Mouse (Mus musculus): ENCODE data around the gene Ubac2. TPM values are rescaled to one million over a fixed set of nuclear protein-coding genes. Genes with fewer than 3 reads are reported as not detected.
A peak's percentile ranks its signal among the peaks of the same experiment; 100 is the strongest.

Ubac2 gene
- polyA plus RNA-seq, 1 experiment from 2014 or later = 22.6 TPM

DNA sequence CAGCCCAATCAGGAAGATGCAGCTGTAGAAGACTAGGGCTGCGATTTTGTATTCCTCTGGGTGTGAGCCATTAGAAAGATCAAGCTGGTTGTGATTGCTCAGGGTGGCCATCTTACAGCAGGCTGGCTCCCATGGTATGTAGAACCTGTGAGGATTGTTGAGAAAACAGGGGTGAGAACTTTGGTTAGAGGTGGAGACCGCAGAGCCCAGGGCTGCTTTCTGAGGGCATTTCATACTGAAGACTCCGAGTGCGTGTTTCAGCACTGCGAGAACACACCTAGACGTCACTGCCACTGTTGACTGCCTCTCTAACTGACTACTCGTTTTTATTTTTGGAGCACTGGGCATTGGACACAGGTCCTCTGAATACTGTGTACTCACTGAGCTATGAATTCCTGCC lies 34.1 kb downstream of the Ubac2 start:
- WGBS (ENCODE audit: insufficient replicate concordance) = 80% methylated on average over 7 of the region's 7 CpGs
- no peaks in the 10 kb centered on the region for H3K27me3 ChIP-seq
- no peaks in the 10 kb centered on the region for H3K9me3 ChIP-seq (replicated peaks)

DNA sequence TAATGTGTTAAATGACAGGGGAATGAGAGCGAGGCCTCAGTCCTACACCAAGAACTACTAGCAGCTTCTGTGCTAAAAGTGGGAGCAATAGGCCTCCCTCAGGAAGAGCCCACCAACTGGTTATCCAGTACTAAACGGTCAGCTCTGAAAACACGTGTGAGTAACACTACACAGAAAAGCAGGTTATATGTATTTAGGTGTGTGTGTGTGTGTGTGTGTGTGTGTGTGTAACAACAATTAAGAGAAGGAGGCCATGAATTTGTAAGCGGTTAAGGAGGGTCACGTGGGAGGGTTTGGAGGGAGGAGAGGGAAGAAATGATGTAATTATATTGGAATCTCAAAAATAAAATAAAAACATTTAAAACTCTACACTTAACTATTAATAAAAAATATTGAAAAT lies 36.7 kb downstream of the Ubac2 start:
- WGBS (ENCODE audit: insufficient replicate concordance) = 75% methylated on average over 5 of the region's 5 CpGs
- Histone ChIP-seq H3K4me2 (no peak overlapping the region), H3K4me1 (replicated peaks) (0 out of 2 replicates have a peak, but pooled peaks cover 1% of the 10 kb centered on the region), H3K27ac (no peak overlapping the region), H3K27me3 (no peaks in the 10 kb centered on the region), H3K36me3 (peaks cover 26% of the 10 kb centered on the region), H3K9me3 (replicated peaks) (no peaks in the 10 kb centered on the region), H3K4me3 (replicated peaks) (no peak overlapping the region), H3K9ac (no peak overlapping the region)
- no peak for ATAC-seq (ENCODE audit: low read depth)
- no peak for DNase-seq

More for the DNA sequence above, 34.1 kb downstream of the Ubac2 start:
- no peaks in the 10 kb centered on the region for H3K4me1 ChIP-seq (replicated peaks)
- peaks cover 37% of the 10 kb centered on the region for H3K36me3 ChIP-seq
- H3K27ac ChIP-seq = no peak overlapping the region
- no peak overlapping the region for H3K9ac ChIP-seq
- no peak overlapping the region for H3K4me3 ChIP-seq (replicated peaks)
- ATAC-seq (ENCODE audit: low read depth) (no peak), DNase-seq (no peak)
- no peak overlapping the region for H3K4me2 ChIP-seq

DNA sequence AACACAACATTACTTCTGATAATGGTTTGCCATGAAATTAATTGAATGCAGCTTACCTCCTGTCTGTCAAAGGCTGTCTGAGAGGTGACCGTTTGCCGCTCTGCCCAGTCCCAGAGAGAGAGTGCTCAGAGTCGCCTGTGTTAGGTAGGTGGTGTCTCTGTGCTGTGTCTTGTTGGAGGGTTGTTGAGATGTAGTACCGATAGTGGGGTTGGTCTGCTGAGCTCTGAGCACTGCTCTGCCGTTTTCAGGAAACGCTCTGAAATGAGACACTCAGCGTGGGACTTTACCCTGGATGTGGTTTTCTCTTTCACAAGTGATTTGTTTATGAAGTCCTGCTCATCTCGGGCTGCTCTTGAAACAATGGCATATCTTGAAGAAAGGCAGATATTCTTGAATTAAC lies 37.2 kb downstream of the Ubac2 start, which contains the start of gene Gpr18:
Gene Gpr18 (minus strand): TSS at position 161 of the 400 bp plus-strand sequence.
- no peak within 1 kb of the TSS for H3K4me2 ChIP-seq
- 45% methylated on average over 8 of the region's 8 CpGs for WGBS (ENCODE audit: insufficient replicate concordance)

DNA sequence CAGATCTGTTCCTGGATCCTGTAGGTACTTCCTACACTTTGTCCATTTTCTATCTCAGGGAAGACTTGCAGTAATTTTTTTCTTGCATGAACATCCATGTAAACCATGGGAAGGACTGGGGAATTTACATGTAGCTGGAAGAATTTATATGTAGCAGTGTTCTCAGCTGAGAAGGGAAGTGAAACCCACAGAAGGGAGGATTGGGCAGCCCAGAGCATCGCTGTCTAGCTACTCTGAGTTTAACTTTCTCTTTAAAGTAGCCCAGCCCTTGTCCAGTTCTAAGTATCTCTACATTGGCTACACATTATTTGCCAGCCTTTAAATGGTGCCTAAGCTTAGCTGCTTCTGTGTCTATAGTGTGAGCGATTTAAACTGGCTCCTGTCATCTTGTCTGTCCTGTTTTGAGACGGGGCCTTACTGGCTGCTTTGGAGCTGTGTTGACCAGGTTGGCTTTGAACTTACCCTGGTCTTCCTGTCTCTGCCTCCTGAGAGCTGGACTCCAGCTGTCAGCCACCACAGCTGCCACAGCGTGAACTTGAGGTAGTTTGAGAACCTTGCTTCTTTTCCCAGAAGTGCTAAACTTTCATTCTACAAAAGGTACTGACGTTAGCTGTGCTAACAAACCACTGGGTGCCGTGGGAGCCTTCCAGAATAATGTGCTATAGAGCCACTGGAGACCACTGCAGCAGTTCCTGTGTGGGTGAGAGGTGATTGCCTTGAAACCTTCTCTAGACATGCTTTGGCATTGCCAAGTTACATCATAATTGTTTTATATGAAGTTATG lies 38.1 kb downstream of the Ubac2 start:
- H3K27ac ChIP-seq = no peak overlapping the region
- peaks cover 22% of the 10 kb centered on the region for H3K36me3 ChIP-seq
- H3K4me3 ChIP-seq (replicated peaks) = no peak overlapping the region
- H3K27me3 ChIP-seq = no peaks in the 10 kb centered on the region
- 0 out of 2 replicates have a peak, but pooled peaks cover 9% of the 10 kb centered on the region for H3K4me1 ChIP-seq (replicated peaks)
- H3K9ac ChIP-seq = no peak overlapping the region
- WGBS (ENCODE audit: insufficient replicate concordance) = 70% methylated on average over 6 of the region's 6 CpGs
- H3K9me3 ChIP-seq (replicated peaks) = no peaks in the 10 kb centered on the region
- DNase-seq = no peak
- no peak overlapping the region for H3K4me2 ChIP-seq
- ATAC-seq (ENCODE audit: low read depth) = no peak

More for the DNA sequence above, 37.2 kb downstream of the Ubac2 start, which contains the start of gene Gpr18:
- no peak within 1 kb of the TSS for H3K9ac ChIP-seq
- no peaks in the 10 kb centered on the region for H3K9me3 ChIP-seq (replicated peaks)
- H3K4me1 ChIP-seq (replicated peaks) = 0 out of 2 replicates have a peak, but pooled peaks cover 6% of the 10 kb centered on the region
- no peaks in the 10 kb centered on the region for H3K27me3 ChIP-seq
- ATAC-seq (ENCODE audit: low read depth) = no peak
- no peak for DNase-seq
- H3K4me3 ChIP-seq (replicated peaks) = no peak within 1 kb of the TSS
- H3K27ac ChIP-seq = no peak within 1 kb of the TSS
- peaks cover 24% of the 10 kb centered on the region for H3K36me3 ChIP-seq

DNA sequence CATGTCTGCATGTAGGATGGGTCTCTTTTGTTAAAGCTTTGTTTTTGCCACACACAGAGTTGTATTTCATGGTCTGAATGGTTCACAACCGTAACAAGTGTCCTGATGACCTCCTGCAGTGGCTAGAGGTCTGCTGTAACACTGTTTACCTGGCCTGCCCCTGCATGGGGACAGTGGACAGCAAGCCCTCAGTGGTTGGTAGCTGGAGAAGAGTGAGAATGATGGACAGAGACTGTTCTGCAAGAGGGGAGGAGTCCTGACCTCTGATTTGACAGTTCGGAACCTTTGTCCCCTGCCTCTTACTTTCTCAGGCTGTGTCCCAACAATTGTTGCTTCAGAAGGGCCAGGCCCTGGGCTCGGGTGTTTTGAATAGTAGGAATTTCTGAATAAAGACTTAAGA lies 39.8 kb downstream of the Ubac2 start:
- no peak overlapping the region for H3K4me3 ChIP-seq (replicated peaks)
- peak; percentile 73 for ATAC-seq (ENCODE audit: low read depth)

DNA sequence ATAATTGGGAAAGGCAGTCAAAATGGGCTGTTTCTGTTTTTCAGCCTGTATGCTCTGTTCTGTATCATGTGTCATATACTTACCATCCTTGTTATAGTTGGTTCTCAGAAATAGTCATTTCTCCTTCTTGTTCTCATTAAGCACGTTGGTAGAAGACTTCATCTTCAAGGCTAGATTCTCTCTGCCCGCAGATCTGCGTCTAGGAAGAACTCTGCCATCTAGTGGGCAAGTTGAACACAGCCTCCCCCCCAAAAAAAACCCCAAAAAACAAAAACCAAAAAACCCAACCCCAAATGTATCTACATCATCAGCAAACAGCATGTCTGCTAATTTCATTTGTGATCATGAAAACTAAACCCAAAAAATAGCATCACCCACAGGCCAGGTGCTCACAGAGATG lies 41.3 kb downstream of the Ubac2 start:
- Histone ChIP-seq H3K27ac (no peak overlapping the region), H3K4me1 (replicated peaks) (0 out of 2 replicates have a peak, but pooled peaks cover 11% of the 10 kb centered on the region), H3K4me3 (replicated peaks) (no peak overlapping the region), H3K36me3 (peaks cover 10% of the 10 kb centered on the region), H3K27me3 (no peaks in the 10 kb centered on the region), H3K4me2 (no peak overlapping the region), H3K9ac (no peak overlapping the region), H3K9me3 (replicated peaks) (no peaks in the 10 kb centered on the region)
- DNase-seq (no peak), ATAC-seq (ENCODE audit: low read depth) (no peak)
- WGBS (ENCODE audit: insufficient replicate concordance) = 22% methylated on average over 3 of the region's 3 CpGs

More for the DNA sequence above, 39.8 kb downstream of the Ubac2 start:
- no peak overlapping the region for H3K27ac ChIP-seq
- no peak overlapping the region for H3K4me2 ChIP-seq
- WGBS (ENCODE audit: insufficient replicate concordance) = 61% methylated on average over 3 of the region's 3 CpGs
- H3K9me3 ChIP-seq (replicated peaks) = no peaks in the 10 kb centered on the region
- 0 out of 2 replicates have a peak, but pooled peaks cover 11% of the 10 kb centered on the region for H3K4me1 ChIP-seq (replicated peaks)
- H3K36me3 ChIP-seq = peaks cover 10% of the 10 kb centered on the region
- DNase-seq = no peak
- no peak overlapping the region for H3K9ac ChIP-seq
- no peaks in the 10 kb centered on the region for H3K27me3 ChIP-seq

DNA sequence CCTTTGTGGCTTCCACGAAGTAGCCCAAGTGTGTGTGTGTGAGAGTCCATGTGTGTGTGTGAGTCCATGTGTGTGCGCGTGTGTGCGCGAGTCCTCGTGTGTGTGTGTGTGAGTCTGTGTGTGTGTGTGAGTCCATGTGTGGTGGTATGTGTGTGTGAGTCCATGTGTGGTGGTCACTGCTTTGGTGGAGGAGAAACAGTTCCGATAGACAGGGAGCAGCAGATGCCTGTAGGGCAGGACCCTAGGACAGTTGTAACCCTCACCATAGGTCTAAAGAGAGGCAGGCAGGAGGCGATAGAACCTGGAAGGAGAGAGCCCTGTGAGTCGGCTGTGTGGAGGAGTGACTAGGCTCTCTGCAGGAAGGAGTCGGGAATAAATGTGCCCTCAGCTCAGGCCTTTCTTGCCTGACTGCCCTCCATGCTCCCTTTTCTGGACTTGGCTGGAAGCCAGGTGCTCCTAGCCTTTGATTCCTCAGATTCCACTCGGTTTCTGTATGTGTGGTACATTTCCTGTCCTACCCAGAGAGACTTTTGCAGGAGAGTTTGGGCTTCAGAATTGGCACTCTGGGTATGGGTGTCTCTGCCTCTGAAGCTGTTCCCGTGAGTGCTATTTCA lies 42.2 kb downstream of the Ubac2 start:
- H3K9ac ChIP-seq = no peak overlapping the region
- no peak for DNase-seq

DNA sequence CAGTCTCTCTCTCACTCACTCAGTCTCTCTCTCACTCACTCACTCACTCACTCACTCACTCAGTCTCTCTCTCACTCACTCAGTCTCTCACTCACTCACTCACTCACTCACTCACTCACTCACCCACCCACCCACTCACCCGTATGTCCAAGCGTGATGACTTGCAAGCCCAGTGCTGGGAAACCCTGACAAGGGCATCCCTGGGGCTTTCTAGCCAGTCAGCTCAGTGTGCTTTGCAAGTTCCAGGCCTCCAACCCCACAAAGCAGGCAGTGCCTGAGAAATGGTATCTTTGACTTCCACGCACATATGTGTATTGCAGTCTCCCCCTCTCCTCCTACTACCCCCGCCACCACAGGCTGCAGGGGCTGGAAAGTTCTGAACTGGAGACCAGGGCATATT lies 43.6 kb downstream of the Ubac2 start:
- WGBS (ENCODE audit: insufficient replicate concordance) = 76% methylated on average over 4 of the region's 4 CpGs
- H3K36me3 ChIP-seq = peaks cover 9% of the 10 kb centered on the region

More for the DNA sequence above, 42.2 kb downstream of the Ubac2 start:
- Histone ChIP-seq H3K4me3 (replicated peaks) (no peak overlapping the region), H3K27me3 (no peaks in the 10 kb centered on the region), H3K27ac (no peak overlapping the region), H3K36me3 (peaks cover 10% of the 10 kb centered on the region), H3K4me2 (no peak overlapping the region), H3K9me3 (replicated peaks) (no peaks in the 10 kb centered on the region), H3K4me1 (replicated peaks) (0 out of 2 replicates have a peak, but pooled peaks cover 11% of the 10 kb centered on the region)
- WGBS (ENCODE audit: insufficient replicate concordance) = 79% methylated on average over 12 of the region's 12 CpGs
- no peak for ATAC-seq (ENCODE audit: low read depth)

DNA sequence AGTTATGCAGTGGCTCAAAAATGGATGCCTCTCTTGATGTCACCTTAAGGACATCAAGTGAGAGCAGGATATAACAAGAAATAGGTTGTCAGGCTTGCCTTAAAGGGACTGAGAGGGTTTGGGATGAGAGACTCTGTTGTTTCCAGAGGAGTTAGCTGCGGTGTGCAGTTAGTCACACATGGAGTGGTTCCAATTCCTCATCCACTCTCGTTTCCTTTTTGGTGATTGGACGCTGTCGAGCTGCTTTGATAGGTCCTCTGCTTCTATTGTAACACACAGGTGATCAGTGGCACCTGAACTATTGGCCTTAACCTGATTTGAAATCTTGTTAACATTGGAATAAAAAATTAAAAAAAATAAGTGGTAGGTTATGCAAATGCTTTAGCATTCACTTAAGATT lies 44.3 kb downstream of the Ubac2 start:
- Histone ChIP-seq H3K27me3 (no peaks in the 10 kb centered on the region), H3K4me3 (replicated peaks) (no peak overlapping the region), H3K27ac (no peak overlapping the region), H3K36me3 (peaks cover 4% of the 10 kb centered on the region), H3K4me2 (no peak overlapping the region), H3K9me3 (replicated peaks) (no peaks in the 10 kb centered on the region), H3K9ac (no peak overlapping the region), H3K4me1 (replicated peaks) (0 out of 2 replicates have a peak, but pooled peaks cover 14% of the 10 kb centered on the region)
- DNase-seq = no peak
- no peak for ATAC-seq (ENCODE audit: low read depth)
- WGBS (ENCODE audit: insufficient replicate concordance) = 80% methylated on average over 4 of the region's 4 CpGs

More for the DNA sequence above, 43.6 kb downstream of the Ubac2 start:
- ATAC-seq (ENCODE audit: low read depth) (no peak), DNase-seq (no peak)
- H3K9ac ChIP-seq = no peak overlapping the region
- no peaks in the 10 kb centered on the region for H3K9me3 ChIP-seq (replicated peaks)
- no peaks in the 10 kb centered on the region for H3K27me3 ChIP-seq
- H3K4me2 ChIP-seq = no peak overlapping the region
- H3K4me1 ChIP-seq (replicated peaks) = 0 out of 2 replicates have a peak, but pooled peaks cover 14% of the 10 kb centered on the region
- no peak overlapping the region for H3K4me3 ChIP-seq (replicated peaks)
- no peak overlapping the region for H3K27ac ChIP-seq

DNA sequence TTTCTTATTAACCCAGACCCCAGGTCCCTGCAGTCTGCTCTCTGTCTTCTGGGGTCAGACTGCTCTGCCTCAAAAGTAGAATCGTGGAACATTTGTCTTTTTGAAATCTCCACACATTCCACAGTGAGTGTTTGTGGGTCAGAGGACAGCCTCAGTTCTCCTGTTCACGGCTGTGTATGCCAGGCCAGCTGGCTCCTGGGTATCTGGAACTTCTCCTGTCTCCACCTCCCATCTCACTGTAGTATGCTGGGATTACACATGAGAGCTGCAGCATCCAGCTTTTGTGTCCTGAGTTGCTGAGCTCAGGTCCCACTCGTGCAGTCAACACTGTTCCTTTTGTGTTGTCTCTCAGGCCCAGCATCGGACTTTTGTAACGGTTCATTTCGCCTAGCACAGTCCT lies 46.5 kb downstream of the Ubac2 start:
- 75% methylated on average over 6 of the region's 6 CpGs for WGBS (ENCODE audit: insufficient replicate concordance)
- Histone ChIP-seq H3K4me1 (replicated peaks) (peaks cover 28% of the 10 kb centered on the region), H3K36me3 (peaks cover 4% of the 10 kb centered on the region; the same call in 1 of the 2 replicates), H3K9ac (no peak overlapping the region), H3K4me3 (replicated peaks) (no peak overlapping the region), H3K9me3 (replicated peaks) (no peaks in the 10 kb centered on the region), H3K27me3 (no peaks in the 10 kb centered on the region), H3K27ac (no peak overlapping the region), H3K4me2 (no peak overlapping the region)
- DNase-seq (no peak), ATAC-seq (ENCODE audit: low read depth) (no peak)

DNA sequence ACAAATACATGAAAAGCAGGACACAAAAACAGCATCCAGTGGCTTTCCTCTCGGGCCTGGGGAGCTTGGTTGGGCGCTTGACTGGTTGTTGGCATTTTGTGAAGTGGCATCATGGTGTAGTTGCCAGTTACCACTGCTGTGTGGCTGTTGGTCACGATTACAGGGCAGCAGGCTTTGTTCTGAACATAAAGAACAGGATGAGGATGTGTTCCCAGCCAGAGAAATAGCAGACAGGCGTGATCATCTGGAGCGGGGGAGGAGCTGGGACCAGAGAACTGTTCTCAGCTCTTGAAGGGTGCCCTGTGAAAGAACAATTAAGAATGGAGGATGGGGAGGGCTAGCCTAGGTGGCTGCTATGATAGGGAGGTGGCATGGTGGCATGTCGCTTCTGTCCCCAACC lies 48.5 kb downstream of the Ubac2 start:
- H3K36me3 ChIP-seq = no peaks in the 10 kb centered on the region
- H3K9me3 ChIP-seq (replicated peaks) = no peaks in the 10 kb centered on the region
- whole genome bisulfite sequencing (ENCODE audit: insufficient replicate concordance) = 73% methylated on average over 6 of the region's 6 CpGs
- no peak overlapping the region for H3K4me2 ChIP-seq
- ATAC-seq (ENCODE audit: low read depth) (no peak), DNase-seq (no peak)
- H3K9ac ChIP-seq = no peak overlapping the region
- H3K4me1 ChIP-seq (replicated peaks) = peaks cover 31% of the 10 kb centered on the region
- no peaks in the 10 kb centered on the region for H3K27me3 ChIP-seq
- no peak overlapping the region for H3K4me3 ChIP-seq (replicated peaks)
- H3K27ac ChIP-seq = no peak overlapping the region
